Mouse (Mus musculus): ENCODE data around the gene Ube2v1. TPM values are rescaled to one million over a fixed set of nuclear protein-coding genes. Genes with fewer than 3 reads are reported as not detected.

Ube2v1 gene
- polyA plus RNA-seq, 1 experiment, result 141 TPM

GRCm38 (mm10) chr2:167574814-167575213, 57.1 kb downstream of the Ube2v1 start:
- Histone ChIP-seq H3K4me3 (ENCODE audit: insufficient read depth, low read depth, low read length) (no peak overlapping the region), H3K27ac (replicated peaks; ENCODE audit: low read depth, low read length) (no peak overlapping the region), H3K4me1 (ENCODE audit: control insufficient read depth, insufficient read depth, insufficient read length, low read length) (peaks cover 20% of the 10 kb centered on the region)

DNA sequence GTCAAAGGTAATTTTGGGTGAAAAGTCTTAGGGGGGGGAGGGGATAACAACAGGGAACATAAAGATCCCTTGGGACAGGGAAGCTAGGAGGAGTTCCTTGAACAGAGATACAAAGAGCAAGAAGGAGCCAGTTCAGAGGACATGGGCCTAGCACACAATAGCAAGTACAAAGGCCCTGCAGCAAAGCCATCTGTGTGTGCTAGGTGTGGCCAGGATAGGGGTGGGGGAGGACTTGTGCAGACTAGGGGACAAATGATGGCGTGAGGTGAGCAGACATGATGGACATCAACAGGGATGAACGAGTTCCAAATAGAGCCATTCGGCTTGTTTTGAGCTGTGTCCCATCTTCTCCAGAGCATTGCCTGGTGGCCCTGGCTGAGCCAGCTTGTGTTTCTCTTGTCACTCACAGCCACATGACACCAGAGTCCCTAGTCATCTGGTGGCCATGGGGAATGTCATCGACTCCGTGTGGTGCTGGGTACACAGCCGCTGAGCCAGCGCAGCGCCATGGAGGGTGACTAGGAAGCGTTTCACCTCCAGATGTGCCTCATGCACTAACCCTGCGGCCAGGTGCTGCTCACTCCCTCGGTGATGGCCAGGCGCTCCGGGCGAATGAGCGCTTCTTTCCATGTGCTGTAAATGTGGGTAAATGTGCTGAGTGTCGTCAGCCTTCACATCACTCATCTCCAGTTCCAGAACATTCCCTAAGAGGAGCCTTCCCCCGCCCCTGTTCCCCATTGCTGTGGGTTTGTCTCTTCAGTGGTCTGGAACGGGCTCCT, 60.3 kb downstream of the Ube2v1 start:
- Histone ChIP-seq H3K4me1 (ENCODE audit: control insufficient read depth, insufficient read depth, insufficient read length, low read length) (peaks cover 23% of the 10 kb centered on the region), H3K27ac (replicated peaks; ENCODE audit: low read depth, low read length) (no peak overlapping the region)

GRCm38 (mm10) chr2:167570815-167571214, 61.1 kb downstream of the Ube2v1 start:
- peaks cover 23% of the 10 kb centered on the region for H3K4me1 ChIP-seq (ENCODE audit: control insufficient read depth, insufficient read depth, insufficient read length, low read length)
- no peak overlapping the region for H3K4me3 ChIP-seq (ENCODE audit: insufficient read depth, low read depth, low read length)
- H3K27ac ChIP-seq (replicated peaks; ENCODE audit: low read depth, low read length), result peak overlapping the region; percentile 54; the same call in 1 of the 2 replicates

More for the DNA sequence above, 60.3 kb downstream of the Ube2v1 start:
- H3K4me3 ChIP-seq (ENCODE audit: insufficient read depth, low read depth, low read length), result no peak overlapping the region

DNA sequence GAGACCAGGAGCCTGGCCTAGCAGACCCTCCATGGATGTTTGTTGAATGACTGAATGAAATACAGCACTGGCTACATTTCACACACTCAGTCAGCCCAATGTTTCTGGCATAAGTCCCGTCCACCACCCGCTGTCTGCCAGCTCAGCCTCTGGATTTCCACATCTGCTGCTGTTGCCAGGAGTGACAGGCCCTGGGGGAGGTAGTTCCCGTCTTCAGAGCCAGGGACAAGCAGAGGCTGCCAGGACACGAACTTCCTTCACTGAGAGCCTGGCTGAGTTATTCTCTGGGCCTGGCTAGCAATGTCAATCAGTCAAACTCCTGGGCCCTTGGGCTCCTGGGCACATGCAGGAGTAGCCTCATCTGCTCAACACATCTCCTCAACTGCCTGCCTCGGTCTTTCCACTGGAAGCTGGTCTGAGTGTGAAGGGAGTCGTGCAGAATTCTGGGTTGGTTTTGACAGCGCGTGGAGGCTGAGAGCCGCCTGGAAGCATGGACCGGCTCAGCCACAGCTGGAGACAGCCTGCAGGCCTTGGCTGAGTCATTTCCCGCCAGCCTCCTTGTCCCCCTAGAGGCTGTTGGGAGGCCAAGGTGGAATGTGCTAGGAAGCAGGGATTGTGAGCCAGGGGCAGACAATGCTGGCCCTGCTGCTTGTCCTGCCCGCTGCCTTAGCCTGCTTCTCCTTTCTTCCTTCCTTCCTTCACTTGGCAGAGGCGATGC, 61.8 kb downstream of the Ube2v1 start:
- peak overlapping the region; percentile 54 for H3K27ac ChIP-seq (replicated peaks; ENCODE audit: low read depth, low read length)
- H3K4me1 ChIP-seq (ENCODE audit: control insufficient read depth, insufficient read depth, insufficient read length, low read length), result peaks cover 23% of the 10 kb centered on the region
- no peak overlapping the region for H3K4me3 ChIP-seq (ENCODE audit: insufficient read depth, low read depth, low read length)

- H3K27ac ChIP-seq (replicated peaks; ENCODE audit: low read depth, low read length), result no peak overlapping the region
Observed at GRCm38 (mm10) chr2:167568112-167568511, 63.8 kb downstream of the Ube2v1 start.

GRCm38 (mm10) chr2:167565682-167566081, 66.2 kb downstream of the Ube2v1 start:
- peak overlapping the region; percentile 38 for H3K4me3 ChIP-seq (ENCODE audit: insufficient read depth, low read depth, low read length)
- H3K27ac ChIP-seq (replicated peaks; ENCODE audit: low read depth, low read length), result peak overlapping the region; percentile 56

More at GRCm38 (mm10) chr2:167568112-167568511, 63.8 kb downstream of the Ube2v1 start:
- Histone ChIP-seq H3K4me3 (ENCODE audit: insufficient read depth, low read depth, low read length) (no peak overlapping the region), H3K4me1 (ENCODE audit: control insufficient read depth, insufficient read depth, insufficient read length, low read length) (peaks cover 23% of the 10 kb centered on the region)

GRCm38 (mm10) chr2:167565312-167565656, 66.6 kb downstream of the Ube2v1 start:
- 0 out of 2 replicates have a peak overlapping the region, but pooled peaks have one; percentile 38 for H3K4me3 ChIP-seq (ENCODE audit: insufficient read depth, low read depth, low read length)
- H3K27ac ChIP-seq (replicated peaks; ENCODE audit: low read depth, low read length), result no peak overlapping the region
- peaks cover 10% of the 10 kb centered on the region; the same call in 1 of the 2 replicates for H3K4me1 ChIP-seq (ENCODE audit: control insufficient read depth, insufficient read depth, insufficient read length, low read length)

More at GRCm38 (mm10) chr2:167565682-167566081, 66.2 kb downstream of the Ube2v1 start:
- peaks cover 14% of the 10 kb centered on the region for H3K4me1 ChIP-seq (ENCODE audit: control insufficient read depth, insufficient read depth, insufficient read length, low read length)

DNA sequence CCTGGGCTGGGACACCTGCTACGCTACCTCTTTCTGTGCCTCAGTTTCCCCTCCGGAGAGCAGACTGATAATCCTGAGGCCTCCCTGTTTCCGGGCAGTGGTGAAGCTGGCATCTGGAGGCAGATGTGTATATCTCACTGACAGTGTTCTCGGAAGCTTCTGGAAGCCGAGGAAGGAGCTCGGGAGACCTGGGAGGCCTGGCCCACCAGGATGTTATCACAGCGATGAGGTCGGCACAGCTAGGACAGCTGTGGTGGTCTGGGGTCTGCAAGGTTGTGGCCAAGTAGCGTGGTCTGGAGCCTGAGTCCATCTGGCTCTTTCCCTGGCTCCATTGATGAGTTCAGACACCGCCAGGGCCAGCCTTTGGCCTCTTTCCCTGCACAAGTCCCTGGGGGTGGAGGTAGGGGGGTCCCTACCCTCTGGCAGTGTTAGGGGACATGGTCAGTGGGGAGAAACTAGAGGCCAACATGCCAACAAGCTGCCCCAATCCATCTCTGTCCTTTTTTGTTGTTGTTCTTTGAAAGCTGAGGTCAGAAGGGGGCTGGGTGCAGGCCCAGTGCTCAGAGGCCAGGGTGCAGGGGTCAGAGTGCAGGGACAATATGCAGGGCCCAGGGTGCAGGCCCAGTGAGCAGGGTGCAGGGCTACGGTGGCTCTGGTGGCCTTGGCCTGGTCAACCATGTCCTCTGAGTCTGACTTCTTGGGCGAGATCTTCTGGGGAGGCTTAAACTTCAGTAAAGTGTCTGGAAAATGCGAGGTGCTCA, 67.2 kb downstream of the Ube2v1 start:
- no peak overlapping the region for H3K4me3 ChIP-seq (ENCODE audit: insufficient read depth, low read depth, low read length)
- H3K27ac ChIP-seq (replicated peaks; ENCODE audit: low read depth, low read length), result no peak overlapping the region
- H3K4me1 ChIP-seq (ENCODE audit: control insufficient read depth, insufficient read depth, insufficient read length, low read length), result peaks cover 8% of the 10 kb centered on the region; the same call in 1 of the 2 replicates

DNA sequence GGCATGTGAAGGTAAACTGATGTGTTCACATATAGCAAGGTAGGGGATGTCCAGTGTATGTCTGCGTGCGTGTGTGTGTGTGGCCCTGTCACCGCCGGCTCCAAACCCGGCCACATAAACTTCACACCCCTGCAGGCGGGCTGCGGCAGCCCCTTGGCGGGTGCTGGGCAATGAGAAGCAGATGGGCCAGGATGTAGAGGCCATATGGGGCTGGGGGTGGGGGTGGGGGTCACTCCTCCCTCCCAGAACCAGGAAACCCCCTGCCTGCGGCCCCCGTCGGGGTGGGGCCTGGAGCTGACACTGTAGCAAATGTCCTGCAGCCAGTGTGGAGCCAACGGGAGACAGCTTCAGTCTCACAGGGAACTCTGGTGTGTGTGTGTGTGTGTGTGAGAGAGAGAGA, 68.2 kb downstream of the Ube2v1 start:
- Histone ChIP-seq H3K27ac (replicated peaks; ENCODE audit: low read depth, low read length) (no peak overlapping the region), H3K4me3 (ENCODE audit: insufficient read depth, low read depth, low read length) (no peak overlapping the region), H3K4me1 (ENCODE audit: control insufficient read depth, insufficient read depth, insufficient read length, low read length) (peaks cover 8% of the 10 kb centered on the region; the same call in 1 of the 2 replicates)

- no peak overlapping the region for H3K27ac ChIP-seq (replicated peaks; ENCODE audit: low read depth, low read length)
- H3K4me1 ChIP-seq (ENCODE audit: control insufficient read depth, insufficient read depth, insufficient read length, low read length), result peaks cover 7% of the 10 kb centered on the region; the same call in 1 of the 2 replicates
- no peak overlapping the region for H3K4me3 ChIP-seq (ENCODE audit: insufficient read depth, low read depth, low read length)
Observed at GRCm38 (mm10) chr2:167563035-167563434, 68.9 kb downstream of the Ube2v1 start.

- H3K4me3 ChIP-seq (ENCODE audit: insufficient read depth, low read depth, low read length), result no peak overlapping the region
- H3K27ac ChIP-seq (replicated peaks; ENCODE audit: low read depth, low read length), result no peak overlapping the region
Observed at GRCm38 (mm10) chr2:167562101-167562500, 69.8 kb downstream of the Ube2v1 start.

DNA sequence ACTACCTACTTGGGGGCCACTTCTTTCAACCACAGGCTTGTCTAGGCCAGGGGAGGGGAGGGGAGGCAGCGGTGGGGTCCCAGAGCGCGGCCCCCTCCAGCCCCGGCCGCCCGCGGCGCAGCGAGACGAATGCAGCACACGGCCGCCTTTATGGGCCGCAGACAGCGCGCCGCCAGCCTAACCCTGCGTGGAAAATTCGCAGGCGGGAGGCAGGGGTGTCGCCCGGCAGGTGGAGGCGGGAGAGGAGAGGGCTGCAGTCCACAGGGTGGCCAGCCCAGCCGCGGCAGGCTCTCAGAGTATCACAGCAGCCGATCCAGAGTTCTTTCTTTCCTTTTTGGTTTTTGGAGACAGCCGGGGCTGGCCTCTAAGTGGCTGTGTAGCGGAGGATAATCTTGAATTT, 72.5 kb downstream of the Ube2v1 start:
- H3K4me3 ChIP-seq (ENCODE audit: insufficient read depth, low read depth, low read length), result no peak overlapping the region
- no peak overlapping the region for H3K27ac ChIP-seq (replicated peaks; ENCODE audit: low read depth, low read length)
- H3K4me1 ChIP-seq (ENCODE audit: control insufficient read depth, insufficient read depth, insufficient read length, low read length), result no peaks in the 10 kb centered on the region

More at GRCm38 (mm10) chr2:167562101-167562500, 69.8 kb downstream of the Ube2v1 start:
- no peaks in the 10 kb centered on the region; the same call in 1 of the 2 replicates for H3K4me1 ChIP-seq (ENCODE audit: control insufficient read depth, insufficient read depth, insufficient read length, low read length)

All from brown adipose tissue, adult 24 weeks (tissue).